8 mouse cellular contexts compared by ENCODE assay signal in the genomic region with DNA sequence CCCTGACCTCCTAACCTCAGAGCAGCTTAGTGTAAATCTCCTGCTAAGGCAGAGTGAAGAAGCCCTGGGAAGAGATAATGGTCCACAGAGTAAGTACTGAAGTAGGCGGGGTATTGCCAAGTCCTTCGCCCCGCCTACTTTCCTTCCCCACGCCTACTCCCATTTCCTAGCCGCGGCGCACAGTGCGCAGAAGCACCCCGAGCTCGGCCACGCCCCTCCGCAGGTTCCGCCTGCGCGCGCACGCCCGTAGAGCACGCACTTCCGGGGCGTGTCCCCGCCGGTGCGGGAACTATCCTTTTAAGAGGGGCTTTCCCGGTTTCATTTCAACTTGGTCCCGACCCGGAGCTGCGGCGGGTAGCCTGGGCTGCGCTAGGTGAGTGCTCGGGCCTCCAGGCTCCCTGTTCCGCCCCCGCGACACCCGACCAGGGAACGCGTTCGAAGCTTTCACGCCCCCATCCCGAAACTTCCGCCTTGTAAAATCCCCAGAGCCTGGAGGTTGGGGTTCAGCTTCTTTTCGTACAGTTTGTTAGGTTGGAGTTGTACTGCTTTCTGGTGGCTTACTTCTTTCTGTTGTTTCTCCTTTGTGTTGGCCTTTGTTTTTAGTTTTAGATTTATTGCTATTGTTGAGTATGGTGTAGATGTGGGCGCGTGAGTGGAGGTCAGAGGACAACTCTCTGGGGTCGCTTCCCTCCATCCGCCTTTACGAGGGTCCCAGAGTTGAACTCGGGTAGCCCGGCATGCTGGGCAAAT. TPM values are rescaled to one million over a fixed set of nuclear protein-coding genes. Genes with fewer than 3 reads are reported as not detected.
DNase-seq lines count a peak whose midpoint lies in the region; ATAC-seq and TF ChIP-seq lines count a peak whose summit lies in the region.

TSS of gene Katna1 (plus strand) at position 250 of the 750 bp plus-strand sequence.

- H3K4me1 ChIP-seq in MEL (ENCODE audit: control insufficient read depth in 1 of 2, insufficient read depth in 2 of 2, low read length in 2 of 2): peaks cover 6 to 12% of the 10 kb centered on the region in 2 experiments; a peak in 3 of 4 replicates
- H3K4me1 ChIP-seq in cerebellum, adult 2 months (ENCODE audit: control insufficient read depth, insufficient read depth, low read length): no peaks in the 10 kb centered on the region
- H3K4me1 ChIP-seq in forebrain, postnatal 0 days (ENCODE audit: insufficient read depth): no peaks in the 10 kb centered on the region
- peaks cover 9% of the 10 kb centered on the region for H3K4me1 ChIP-seq in lung, embryonic 15.5 days

- no peak for TF ChIP-seq EP300 in MEL (IDR thresholded peaks at IDR 0.05; ENCODE audit: low read depth in 1 of 2, low read length in 2 of 2)

- no peak for TF ChIP-seq RAD21 in MEL (IDR thresholded peaks at IDR 0.05; ENCODE audit: low read depth, low read length)

- H3K79me2 ChIP-seq in MEL (ENCODE audit: control insufficient read depth, insufficient read depth, low read length, poor library complexity): peaks cover 40% of the 10 kb centered on the region

- H3K4me2 ChIP-seq in forebrain, postnatal 0 days (ENCODE audit: low read depth): peak within 1 kb of the TSS; percentile 90
- H3K4me2 ChIP-seq in lung, embryonic 15.5 days: peak within 1 kb of the TSS; percentile 79

- peak; percentile 80 to 94 for TF ChIP-seq POLR2A in MEL (IDR thresholded peaks at IDR 0.05; ENCODE audit: control insufficient read depth in 1 of 2, insufficient read depth in 1 of 2, low read depth in 1 of 2, low read length in 2 of 2, poor library complexity in 1 of 2)
- TF ChIP-seq POLR2A in cerebellum, adult 2 months (IDR thresholded peaks at IDR 0.05; ENCODE audit: borderline replicate concordance, insufficient read depth, low read length): peak; percentile 74; the same call in 1 of the 2 replicates

- peak within 1 kb of the TSS; percentile 79 to 87 for H3K4me3 ChIP-seq in MEL (ENCODE audit: control insufficient read depth in 1 of 2, insufficient read depth in 1 of 2, low read depth in 2 of 2, low read length in 2 of 2)
- H3K4me3 ChIP-seq in cerebellum, adult 2 months (replicated peaks; ENCODE audit: insufficient read depth, low read depth, low read length): peak within 1 kb of the TSS; percentile 81
- H3K4me3 ChIP-seq in forebrain, postnatal 0 days (ENCODE audit: low read depth, low read length): peak within 1 kb of the TSS; percentile 98
- peak within 1 kb of the TSS; percentile 92 for H3K4me3 ChIP-seq in lung, embryonic 15.5 days

- H3K27me3 ChIP-seq in MEL (ENCODE audit: control insufficient read depth in 1 of 2, insufficient read depth in 2 of 2, low read length in 2 of 2): no peaks in the 10 kb centered on the region
- no peaks in the 10 kb centered on the region for H3K27me3 ChIP-seq in cerebellum, adult 2 months (ENCODE audit: control insufficient read depth, insufficient read depth, low read length)
- no peaks in the 10 kb centered on the region for H3K27me3 ChIP-seq in forebrain, postnatal 0 days (ENCODE audit: insufficient read depth, low read length)
- H3K27me3 ChIP-seq in lung, embryonic 15.5 days: no peaks in the 10 kb centered on the region

- DNase-seq in MEL (ENCODE audit: low read depth, low spot score): peak; percentile 98
- DNase-seq in cerebellum, adult 2 months: peak; percentile 87 to 88
- peak; percentile 94 for DNase-seq in forebrain, postnatal 0 days
- DNase-seq in heart, postnatal 4 days: peak; percentile 96
- DNase-seq in layer of hippocampus, adult 8-10 months (ENCODE audit: low spot score in 2 of 2): peak; percentile 84 to 88
- peak; percentile 90 for DNase-seq in ovary, adult 18-20 months (ENCODE audit: low spot score)
- peak; percentile 97 for DNase-seq in thymus, postnatal 0 days (ENCODE audit: low spot score)

- peak within 1 kb of the TSS; percentile 85 for H3K9ac ChIP-seq in MEL (ENCODE audit: control insufficient read depth, low read depth, low read length, poor library complexity, severe bottlenecking)
- H3K9ac ChIP-seq in forebrain, postnatal 0 days: peak within 1 kb of the TSS; percentile 63
- H3K9ac ChIP-seq in lung, embryonic 15.5 days: peak within 1 kb of the TSS; percentile 66

- no peak for TF ChIP-seq CTCF in MEL (IDR thresholded peaks at IDR 0.05 in 2 of 3, conservative IDR thresholded peaks at IDR 0.05 in 1 of 3; ENCODE audit: control insufficient read depth in 1 of 3, insufficient read depth in 1 of 3, low read depth in 2 of 3, low read length in 3 of 3, poor library complexity in 1 of 3, severe bottlenecking in 1 of 3)
- TF ChIP-seq CTCF in cerebellum, adult 2 months (IDR thresholded peaks at IDR 0.05; ENCODE audit: borderline replicate concordance, insufficient read depth, low read depth, low read length): no peak
- no peak for TF ChIP-seq CTCF in forebrain, postnatal 0 days (IDR thresholded peaks at IDR 0.05; ENCODE audit: low read depth)

- H3K36me3 ChIP-seq in MEL (ENCODE audit: control insufficient read depth in 1 of 2, insufficient read depth in 2 of 2, low read length in 2 of 2): peaks cover 0 to 20% of the 10 kb centered on the region in 2 experiments; a peak in 2 of 4 replicates
- no peaks in the 10 kb centered on the region for H3K36me3 ChIP-seq in forebrain, postnatal 0 days (ENCODE audit: insufficient read depth)
- no peaks in the 10 kb centered on the region for H3K36me3 ChIP-seq in lung, embryonic 15.5 days

- under 1% methylated on average over 49 of the region's 49 CpGs for WGBS in cerebellum, adult 2 months
- WGBS in forebrain, postnatal 0 days: 3% methylated on average over 49 of the region's 49 CpGs
- WGBS in lung, embryonic 15.5 days: under 1% methylated on average over 49 of the region's 49 CpGs

- ATAC-seq in forebrain, postnatal 0 days: peak; percentile 100
- peak; percentile 99 for ATAC-seq in lung, embryonic 15.5 days (ENCODE audit: borderline replicate concordance, extremely low read depth, low FRiP score, low TSS enrichment)

- peak within 1 kb of the TSS; percentile 81 for H3K27ac ChIP-seq in MEL (ENCODE audit: control insufficient read depth, low read depth, low read length)
- no peak within 1 kb of the TSS for H3K27ac ChIP-seq in cerebellum, adult 2 months (ENCODE audit: insufficient read depth, low read length)
- H3K27ac ChIP-seq in forebrain, postnatal 0 days (ENCODE audit: low read depth, low read length): peak within 1 kb of the TSS; percentile 67
- H3K27ac ChIP-seq in lung, embryonic 15.5 days: peak within 1 kb of the TSS; percentile 66

- H3K9me3 ChIP-seq in MEL (replicated peaks; ENCODE audit: insufficient read depth, low read length): no peaks in the 10 kb centered on the region
- H3K9me3 ChIP-seq in forebrain, postnatal 0 days (ENCODE audit: low read length): no peaks in the 10 kb centered on the region
- no peaks in the 10 kb centered on the region for H3K9me3 ChIP-seq in lung, embryonic 15.5 days

TF ChIP-seq in MEL, 35 proteins besides CTCF, POLR2A, EP300 and RAD21 (continues in another document):
- TF ChIP-seq SMC3 (IDR thresholded peaks at IDR 0.05; ENCODE audit: low read depth, low read length): no peak
- no peak for TF ChIP-seq MYC (IDR thresholded peaks at IDR 0.05; ENCODE audit: low read depth, low read length)
- no peak for TF ChIP-seq E2F4 (IDR thresholded peaks at IDR 0.05; ENCODE audit: borderline replicate concordance, low read depth, low read length)
- no peak for TF ChIP-seq CHD2 (IDR thresholded peaks at IDR 0.05; ENCODE audit: low read length)
- TF ChIP-seq ETS1 (IDR thresholded peaks at IDR 0.05; ENCODE audit: low read depth, low read length): no peak
- TF ChIP-seq MAZ (IDR thresholded peaks at IDR 0.05; ENCODE audit: low read depth, low read length): no peak
- no peak for TF ChIP-seq TCF12 (IDR thresholded peaks at IDR 0.05; ENCODE audit: low read depth, low read length)
- peak; percentile 96 for TF ChIP-seq NRF1 (IDR thresholded peaks at IDR 0.05; ENCODE audit: insufficient read depth, low read depth, low read length, poor library complexity, severe bottlenecking)
- TF ChIP-seq POLR2AphosphoS2 (IDR thresholded peaks at IDR 0.05; ENCODE audit: low read length): peak; percentile 74; the same call in 1 of the 2 replicates
- no peak for TF ChIP-seq USF2 (IDR thresholded peaks at IDR 0.05; ENCODE audit: borderline replicate concordance in 1 of 2, insufficient read depth in 1 of 2, low read depth in 1 of 2, low read length in 2 of 2)
- TF ChIP-seq MYB (IDR thresholded peaks at IDR 0.05; ENCODE audit: low read depth, low read length): no peak
- no peak for TF ChIP-seq MEF2A (IDR thresholded peaks at IDR 0.05; ENCODE audit: extremely low read depth, insufficient replicate concordance, low read depth, low read length, poor library complexity, severe bottlenecking)
- TF ChIP-seq SIN3A (IDR thresholded peaks at IDR 0.05; ENCODE audit: low read length): peak; percentile 74
- TF ChIP-seq GATA1 (IDR thresholded peaks at IDR 0.05; ENCODE audit: low read depth, low read length): peak; percentile 13; the same call in 1 of the 2 replicates
- TF ChIP-seq RCOR1 (IDR thresholded peaks at IDR 0.05; ENCODE audit: low read depth, low read length): no peak
- TF ChIP-seq ZMIZ1 (IDR thresholded peaks at IDR 0.05; ENCODE audit: low read depth, low read length): peak; percentile 85
- no peak for TF ChIP-seq ZKSCAN1 (IDR thresholded peaks at IDR 0.05; ENCODE audit: low read depth, low read length)
- no peak for TF ChIP-seq GABPA (IDR thresholded peaks at IDR 0.05; ENCODE audit: low read depth, low read length)
- TF ChIP-seq ZNF384 (IDR thresholded peaks at IDR 0.05; ENCODE audit: low read depth, low read length): no peak
- no peak for TF ChIP-seq USF1 (IDR thresholded peaks at IDR 0.05; ENCODE audit: low read depth, low read length)
- no peak for TF ChIP-seq POLR2AphosphoS5 (IDR thresholded peaks at IDR 0.05; ENCODE audit: borderline replicate concordance, low read depth, low read length)
- TF ChIP-seq MAFK (IDR thresholded peaks at IDR 0.05; ENCODE audit: borderline replicate concordance, low read depth, low read length): no peak
- TF ChIP-seq TAL1 (IDR thresholded peaks at IDR 0.05; ENCODE audit: low read length): no peak
- no peak for TF ChIP-seq CHD1 (IDR thresholded peaks at IDR 0.05; ENCODE audit: low read depth, low read length)

RNA-seq across cellular contexts. Expression of gene Katna1, which starts in this region (rescaled TPM):
- 46.0 and 47.5 TPM in 2 replicates for total RNA-seq in MEL (2012; rRNA removed)
- 100 to 1,000 TPM in 1 of 2 experiments, 10 to 100 TPM in 1; 43.3 to 222 TPM for polyA plus RNA-seq in MEL (2012; ENCODE audit: insufficient read depth in 1 of 2, insufficient read length in 2 of 2, low read depth in 1 of 2, low replicate concordance in 2 of 2, missing spikeins in 1 of 2)
- polyA plus RNA-seq in cerebellum, adult 2 months (2012; rRNA removed): 12.5 and 13.8 TPM in 2 replicates
- 17.8 and 18.7 TPM in 2 replicates for total RNA-seq in forebrain, postnatal 0 days (2014; rRNA removed)
- polyA plus RNA-seq in forebrain, postnatal 0 days (2015; fragmentation: Nextera tagmentation; extraction: Ambion mirVana): 18.8 and 20.3 TPM in 2 replicates
- 10 to 100 TPM; 16.3 to 17.1 TPM for total RNA-seq in heart, postnatal 4 days (2021)
- 10 to 100 TPM; 14.6 to 21.1 (median 17.6) TPM for total RNA-seq in layer of hippocampus, adult 8-10 months (2022)
- polyA plus RNA-seq in lung, embryonic 15.5 days (2015; fragmentation: Nextera tagmentation; extraction: Ambion mirVana): 53.5 and 54.4 TPM in 2 replicates
- 67.4 and 74.0 TPM in 2 replicates for polyA plus RNA-seq in thymus, postnatal 0 days (2015; fragmentation: Nextera tagmentation; extraction: Ambion mirVana)
